Mouse (Mus musculus) small intestine, adult 2 months (tissue): ENCODE results near the gene Zan.

Experiments used
- CTCF ChIP-seq: fragments of 200-500 bp; IDR thresholded peaks from 2 replicates; pipeline ENCODE4 v1.5.1; 2012; ENCODE audit warnings: low read depth, mild to moderate bottlenecking, control low read depth, inconsistent platforms, low read length, moderate library complexity, mixed read lengths; ENCODE audit not compliant: insufficient replicate concordance, insufficient read length; ENCODE audit errors: extremely low read depth
- POLR2A ChIP-seq: fragments of 200-500 bp; IDR thresholded peaks from 2 replicates; pipeline ENCODE4 v1.6.1; 2012; ENCODE audit warnings: low read depth, mild to moderate bottlenecking, control low read depth, inconsistent platforms, low read length, moderate library complexity

DNA sequence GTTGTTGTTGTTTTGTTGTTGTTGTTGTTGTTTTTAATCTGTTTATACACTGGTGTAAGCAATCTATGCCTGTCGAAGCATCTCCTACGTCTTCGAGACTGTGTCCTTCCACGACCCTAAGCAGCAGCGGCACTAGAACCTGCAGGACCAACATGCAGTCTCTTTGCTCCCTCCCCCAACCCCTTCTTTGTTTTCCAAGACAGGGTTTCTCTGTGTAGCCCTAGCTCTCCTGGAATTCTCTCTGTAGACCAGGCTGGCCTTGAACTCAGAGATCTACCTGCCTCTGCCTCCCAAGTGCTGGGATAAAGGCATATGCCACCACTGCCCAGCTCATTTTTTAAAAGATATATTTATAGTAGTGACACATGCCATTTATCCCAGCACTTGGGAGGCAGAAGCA, 133.5 kb downstream of the Zan start:
- TF ChIP-seq CTCF (no peak), POLR2A (no peak)
